Mouse (Mus musculus): ENCODE data around the gene Mrps33. TPM values are rescaled to one million over a fixed set of nuclear protein-coding genes. Genes with fewer than 3 reads are reported as not detected.

Gene Mrps33
- 205 and 225 TPM in 2 replicates for polyA plus RNA-seq (2014; fragmentation: Nextera tagmentation; extraction: Ambion mirVana)

DNA sequence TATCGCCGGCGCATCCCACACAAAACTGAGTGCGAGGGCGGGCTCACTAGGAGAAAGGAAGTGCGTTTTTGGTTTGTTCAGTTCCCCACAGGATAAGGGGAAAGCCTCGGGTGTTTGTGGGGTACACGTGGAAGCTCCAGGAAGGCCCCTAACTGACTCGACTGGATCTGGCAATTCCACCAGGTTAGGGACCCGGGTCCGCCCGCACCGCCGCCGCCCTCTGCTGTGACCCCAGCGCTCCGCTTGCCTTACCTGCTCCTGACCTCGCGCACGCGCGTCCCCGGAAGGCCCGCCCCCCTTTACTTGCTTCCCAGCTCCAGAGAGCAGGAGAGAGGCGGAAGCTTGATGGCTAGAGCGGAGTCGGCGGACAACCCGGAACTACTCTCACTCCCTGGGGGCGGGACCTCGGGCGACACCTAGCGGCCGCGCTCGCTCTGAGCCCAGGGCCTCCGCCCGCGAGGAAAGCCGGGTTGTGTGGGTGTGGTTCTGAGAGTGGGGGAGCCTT, at the start of gene Mrps33:
Mrps33 (minus strand) TSS at position 377 of the 505 bp plus-strand sequence.
- no peaks in the 10 kb centered on the region for H3K9me3 ChIP-seq (ENCODE audit: control insufficient read depth, low read length)
- peak within 1 kb of the TSS; percentile 67 for H3K9ac ChIP-seq (ENCODE audit: low read length)
- peak within 1 kb of the TSS in 1 of 2 experiments; percentile 63; a peak in 2 of 4 replicates for H3K27ac ChIP-seq (replicated peaks in 1 of 2; ENCODE audit: control insufficient read depth in 1 of 2, insufficient read depth in 1 of 2, low read depth in 2 of 2, low read length in 2 of 2)
- ATAC-seq (ENCODE audit: insufficient number of reproducible peaks, insufficient read depth, low FRiP score, low read depth), result peak; percentile 97
- H3K4me2 ChIP-seq (ENCODE audit: low read length), result peak within 1 kb of the TSS; percentile 67
- H3K36me3 ChIP-seq (ENCODE audit: control insufficient read depth, insufficient read depth, low read length), result no peaks in the 10 kb centered on the region
- H3K27me3 ChIP-seq (ENCODE audit: control insufficient read depth, insufficient read depth, low read length), result no peaks in the 10 kb centered on the region
- peak within 1 kb of the TSS; percentile 49 to 96 for H3K4me3 ChIP-seq (ENCODE audit: control insufficient read depth in 1 of 2, insufficient read depth in 1 of 2, low read depth in 1 of 2, low read length in 2 of 2)
- under 1% methylated on average over 40 of the region's 40 CpGs for WGBS
- peaks cover 0 to 5% of the 10 kb centered on the region in 2 experiments; a peak in 2 of 4 replicates for H3K4me1 ChIP-seq (ENCODE audit: control insufficient read depth in 2 of 2, insufficient read depth in 2 of 2, low read length in 2 of 2)

DNA sequence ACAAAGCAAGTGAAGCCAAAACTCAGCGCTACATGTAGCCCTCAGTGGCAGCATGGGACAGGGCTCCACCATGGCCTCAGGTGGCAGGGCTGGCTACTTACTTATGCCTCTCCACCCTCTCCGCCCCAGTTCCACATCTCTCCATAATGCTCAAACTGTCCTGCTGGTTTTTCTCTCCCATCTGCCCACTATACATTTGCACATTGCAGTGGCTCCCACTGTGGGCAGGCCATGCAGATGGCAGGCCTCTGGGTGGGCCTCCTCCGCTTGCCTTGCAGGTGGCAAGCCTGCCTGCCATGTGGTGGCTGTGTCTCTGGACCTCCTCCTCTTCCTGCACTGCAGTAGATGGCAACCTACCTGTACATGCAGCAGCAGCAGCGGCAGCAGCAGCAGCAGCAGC, 38.9 kb upstream of the Mrps33 start:
- Histone ChIP-seq H3K9me3 (ENCODE audit: control insufficient read depth, low read length) (no peaks in the 10 kb centered on the region), H3K36me3 (ENCODE audit: control insufficient read depth, insufficient read depth, low read length) (no peaks in the 10 kb centered on the region), H3K4me2 (ENCODE audit: low read length) (no peak overlapping the region), H3K4me1 (ENCODE audit: control insufficient read depth in 2 of 2, insufficient read depth in 2 of 2, low read length in 2 of 2) (no peaks in the 10 kb centered on the region), H3K27me3 (ENCODE audit: control insufficient read depth, insufficient read depth, low read length) (no peaks in the 10 kb centered on the region), H3K4me3 (ENCODE audit: control insufficient read depth in 1 of 2, insufficient read depth in 1 of 2, low read depth in 1 of 2, low read length in 2 of 2) (no peak overlapping the region), H3K9ac (ENCODE audit: low read length) (no peak overlapping the region), H3K27ac (replicated peaks in 1 of 2; ENCODE audit: control insufficient read depth in 1 of 2, insufficient read depth in 1 of 2, low read depth in 2 of 2, low read length in 2 of 2) (no peak overlapping the region)
- no peak for ATAC-seq (ENCODE audit: insufficient number of reproducible peaks, insufficient read depth, low FRiP score, low read depth)
- WGBS, result 84% methylated on average over 4 of the region's 4 CpGs

DNA sequence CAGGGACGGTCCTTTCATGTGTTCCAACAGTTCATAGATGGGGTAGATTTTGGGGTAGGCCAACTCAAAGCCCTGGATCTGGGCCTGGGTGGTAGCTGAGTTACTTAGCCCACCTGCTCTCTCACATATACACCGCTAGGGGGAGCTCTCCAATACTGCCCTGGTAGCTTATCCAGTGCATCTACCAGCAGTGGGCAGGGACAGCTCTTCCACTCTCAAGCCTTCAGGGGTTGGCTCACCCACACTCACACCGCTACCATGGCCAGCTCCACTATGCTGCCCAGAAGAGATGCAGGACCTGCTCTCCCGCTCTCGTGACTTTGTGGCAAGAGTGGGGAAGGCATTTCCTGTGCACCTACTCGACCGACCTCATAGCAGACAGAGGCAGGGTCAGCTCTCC, 38.0 kb upstream of the Mrps33 start:
- H3K9ac ChIP-seq (ENCODE audit: low read length), result no peak overlapping the region
- H3K27me3 ChIP-seq (ENCODE audit: control insufficient read depth, insufficient read depth, low read length), result no peaks in the 10 kb centered on the region
- no peak for ATAC-seq (ENCODE audit: insufficient number of reproducible peaks, insufficient read depth, low FRiP score, low read depth)
- no peaks in the 10 kb centered on the region for H3K9me3 ChIP-seq (ENCODE audit: control insufficient read depth, low read length)
- WGBS, result 39% methylated on average over 7 of the region's 7 CpGs
- H3K27ac ChIP-seq (replicated peaks in 1 of 2; ENCODE audit: control insufficient read depth in 1 of 2, insufficient read depth in 1 of 2, low read depth in 2 of 2, low read length in 2 of 2), result no peak overlapping the region
- H3K4me2 ChIP-seq (ENCODE audit: low read length), result no peak overlapping the region
- no peaks in the 10 kb centered on the region for H3K36me3 ChIP-seq (ENCODE audit: control insufficient read depth, insufficient read depth, low read length)
- H3K4me3 ChIP-seq (ENCODE audit: control insufficient read depth in 1 of 2, insufficient read depth in 1 of 2, low read depth in 1 of 2, low read length in 2 of 2), result no peak overlapping the region
- H3K4me1 ChIP-seq (ENCODE audit: control insufficient read depth in 2 of 2, insufficient read depth in 2 of 2, low read length in 2 of 2), result no peaks in the 10 kb centered on the region

DNA sequence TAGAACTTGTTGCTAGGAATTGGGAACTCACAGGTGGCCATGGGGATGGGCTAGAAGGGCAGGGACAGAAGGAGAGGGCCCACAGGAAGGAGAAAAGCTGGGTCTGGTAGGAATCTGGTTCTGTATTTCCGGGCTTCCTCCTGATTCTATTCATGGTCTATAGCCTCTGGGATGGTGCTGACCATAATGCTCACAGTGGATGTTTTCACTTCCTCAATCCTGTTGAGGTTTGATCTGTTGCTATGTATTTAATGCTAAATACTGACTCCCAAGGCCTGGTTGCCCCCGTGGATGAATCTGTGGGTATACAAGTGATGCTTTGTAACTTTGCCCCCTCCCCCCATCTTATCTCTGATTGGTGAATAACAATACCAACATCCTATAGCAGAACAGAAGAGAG, 36.8 kb upstream of the Mrps33 start:
- H3K9ac ChIP-seq (ENCODE audit: low read length), result no peak overlapping the region
- H3K4me1 ChIP-seq (ENCODE audit: control insufficient read depth in 2 of 2, insufficient read depth in 2 of 2, low read length in 2 of 2), result no peaks in the 10 kb centered on the region
- H3K4me3 ChIP-seq (ENCODE audit: control insufficient read depth in 1 of 2, insufficient read depth in 1 of 2, low read depth in 1 of 2, low read length in 2 of 2), result no peak overlapping the region
- ATAC-seq (ENCODE audit: insufficient number of reproducible peaks, insufficient read depth, low FRiP score, low read depth), result no peak
- H3K27me3 ChIP-seq (ENCODE audit: control insufficient read depth, insufficient read depth, low read length), result no peaks in the 10 kb centered on the region
- H3K36me3 ChIP-seq (ENCODE audit: control insufficient read depth, insufficient read depth, low read length), result no peaks in the 10 kb centered on the region
- H3K4me2 ChIP-seq (ENCODE audit: low read length), result no peak overlapping the region
- no peaks in the 10 kb centered on the region for H3K9me3 ChIP-seq (ENCODE audit: control insufficient read depth, low read length)
- 64% methylated on average over 2 of the region's 2 CpGs for WGBS
- no peak overlapping the region for H3K27ac ChIP-seq (replicated peaks in 1 of 2; ENCODE audit: control insufficient read depth in 1 of 2, insufficient read depth in 1 of 2, low read depth in 2 of 2, low read length in 2 of 2)

DNA sequence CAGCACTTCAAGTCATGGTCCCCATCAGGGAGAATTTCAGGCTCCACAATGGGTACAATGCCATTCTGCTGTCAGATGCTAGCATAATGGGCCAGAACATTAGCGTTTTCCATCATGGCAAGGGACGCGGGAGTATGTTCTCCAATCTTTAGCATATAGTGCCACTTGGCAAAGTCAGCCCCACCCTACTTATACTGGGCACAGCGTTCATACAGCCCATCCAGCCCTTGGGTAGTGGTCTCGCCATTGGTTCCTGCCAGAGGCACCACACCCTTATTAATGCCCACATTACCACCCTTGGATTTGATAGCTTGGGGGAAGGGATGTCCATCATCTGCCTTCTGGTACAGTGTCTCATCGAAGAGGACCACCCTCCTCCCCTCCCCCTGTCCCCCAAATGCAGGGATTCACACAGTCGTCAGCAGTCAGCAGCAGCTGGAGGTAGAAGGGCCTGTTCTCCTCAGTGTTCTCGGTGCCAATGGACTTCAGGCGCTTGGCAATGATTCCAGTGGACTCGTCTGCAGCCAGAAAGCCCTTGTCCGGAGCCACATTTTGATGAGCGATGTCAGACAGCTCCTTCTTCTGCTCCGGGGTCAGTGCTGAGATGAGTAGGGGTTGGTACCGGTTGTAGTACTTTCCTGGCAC, 33.0 kb upstream of the Mrps33 start:
- no peak for ATAC-seq (ENCODE audit: insufficient number of reproducible peaks, insufficient read depth, low FRiP score, low read depth)
- no peaks in the 10 kb centered on the region for H3K9me3 ChIP-seq (ENCODE audit: control insufficient read depth, low read length)
- no peaks in the 10 kb centered on the region for H3K36me3 ChIP-seq (ENCODE audit: control insufficient read depth, insufficient read depth, low read length)
- no peak overlapping the region for H3K4me3 ChIP-seq (ENCODE audit: control insufficient read depth in 1 of 2, insufficient read depth in 1 of 2, low read depth in 1 of 2, low read length in 2 of 2)
- H3K4me2 ChIP-seq (ENCODE audit: low read length), result no peak overlapping the region
- WGBS, result 78% methylated on average over 14 of the region's 14 CpGs
- H3K9ac ChIP-seq (ENCODE audit: low read length), result no peak overlapping the region
- no peaks in the 10 kb centered on the region for H3K27me3 ChIP-seq (ENCODE audit: control insufficient read depth, insufficient read depth, low read length)
- no peaks in the 10 kb centered on the region for H3K4me1 ChIP-seq (ENCODE audit: control insufficient read depth in 2 of 2, insufficient read depth in 2 of 2, low read length in 2 of 2)
- H3K27ac ChIP-seq (replicated peaks in 1 of 2; ENCODE audit: control insufficient read depth in 1 of 2, insufficient read depth in 1 of 2, low read depth in 2 of 2, low read length in 2 of 2), result no peak overlapping the region

DNA sequence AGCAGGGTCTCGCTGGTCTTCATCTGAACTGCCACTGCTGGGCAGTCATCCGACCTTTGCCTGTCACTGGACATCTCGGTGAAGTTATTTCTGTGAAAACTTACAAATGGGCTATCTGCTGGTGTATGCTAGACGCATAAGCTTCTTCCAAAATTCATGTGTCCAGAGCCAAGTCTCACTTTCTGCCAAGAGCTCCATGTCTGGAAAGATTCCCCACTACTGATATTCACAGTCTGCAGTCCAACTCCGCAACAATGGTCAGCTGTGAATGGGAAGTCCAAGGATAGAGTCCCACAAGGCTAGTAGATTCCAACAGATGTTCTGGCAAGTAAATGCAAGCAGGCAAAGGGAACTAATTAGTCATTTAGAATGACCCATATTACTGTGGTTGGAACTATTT, 17.9 kb upstream of the Mrps33 start:
- H3K4me3 ChIP-seq (ENCODE audit: control insufficient read depth in 1 of 2, insufficient read depth in 1 of 2, low read depth in 1 of 2, low read length in 2 of 2), result no peak overlapping the region
- ATAC-seq (ENCODE audit: insufficient number of reproducible peaks, insufficient read depth, low FRiP score, low read depth), result no peak
- no peaks in the 10 kb centered on the region for H3K27me3 ChIP-seq (ENCODE audit: control insufficient read depth, insufficient read depth, low read length)
- H3K36me3 ChIP-seq (ENCODE audit: control insufficient read depth, insufficient read depth, low read length), result no peaks in the 10 kb centered on the region
- no peaks in the 10 kb centered on the region for H3K9me3 ChIP-seq (ENCODE audit: control insufficient read depth, low read length)
- H3K4me2 ChIP-seq (ENCODE audit: low read length), result no peak overlapping the region
- WGBS, result 70% methylated on average over 5 of the region's 5 CpGs
- no peak overlapping the region for H3K9ac ChIP-seq (ENCODE audit: low read length)
- H3K4me1 ChIP-seq (ENCODE audit: control insufficient read depth in 2 of 2, insufficient read depth in 2 of 2, low read length in 2 of 2), result no peaks in the 10 kb centered on the region
- H3K27ac ChIP-seq (replicated peaks in 1 of 2; ENCODE audit: control insufficient read depth in 1 of 2, insufficient read depth in 1 of 2, low read depth in 2 of 2, low read length in 2 of 2), result no peak overlapping the region

DNA sequence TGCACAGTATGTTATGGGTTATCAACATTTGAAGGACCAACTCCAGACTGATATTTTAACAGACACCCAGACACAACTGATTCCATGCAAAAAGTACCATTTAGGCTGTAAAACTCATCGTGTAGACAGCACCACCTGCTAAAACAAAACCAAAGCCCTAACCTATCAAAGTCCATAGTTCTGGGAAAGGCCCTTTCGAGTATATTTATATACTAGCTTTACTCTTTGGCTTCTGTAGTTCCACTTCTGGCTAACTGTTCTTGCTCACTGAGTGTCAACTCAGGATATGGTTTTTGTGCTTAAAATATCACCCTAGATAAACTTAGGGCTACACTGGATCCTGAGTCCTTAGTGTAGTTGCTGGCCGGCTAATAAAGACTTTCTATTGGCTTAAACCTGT, 10.5 kb upstream of the Mrps33 start:
- no peak overlapping the region for H3K4me3 ChIP-seq (ENCODE audit: control insufficient read depth in 1 of 2, insufficient read depth in 1 of 2, low read depth in 1 of 2, low read length in 2 of 2)
- no peak overlapping the region for H3K9ac ChIP-seq (ENCODE audit: low read length)
- no peak overlapping the region for H3K4me2 ChIP-seq (ENCODE audit: low read length)
- H3K4me1 ChIP-seq (ENCODE audit: control insufficient read depth in 2 of 2, insufficient read depth in 2 of 2, low read length in 2 of 2), result no peaks in the 10 kb centered on the region
- H3K27me3 ChIP-seq (ENCODE audit: control insufficient read depth, insufficient read depth, low read length), result no peaks in the 10 kb centered on the region
- 67% methylated on average over 3 of the region's 3 CpGs for WGBS
- no peak overlapping the region for H3K27ac ChIP-seq (replicated peaks in 1 of 2; ENCODE audit: control insufficient read depth in 1 of 2, insufficient read depth in 1 of 2, low read depth in 2 of 2, low read length in 2 of 2)
- H3K36me3 ChIP-seq (ENCODE audit: control insufficient read depth, insufficient read depth, low read length), result no peaks in the 10 kb centered on the region
- H3K9me3 ChIP-seq (ENCODE audit: control insufficient read depth, low read length), result no peaks in the 10 kb centered on the region
- no peak for ATAC-seq (ENCODE audit: insufficient number of reproducible peaks, insufficient read depth, low FRiP score, low read depth)

DNA sequence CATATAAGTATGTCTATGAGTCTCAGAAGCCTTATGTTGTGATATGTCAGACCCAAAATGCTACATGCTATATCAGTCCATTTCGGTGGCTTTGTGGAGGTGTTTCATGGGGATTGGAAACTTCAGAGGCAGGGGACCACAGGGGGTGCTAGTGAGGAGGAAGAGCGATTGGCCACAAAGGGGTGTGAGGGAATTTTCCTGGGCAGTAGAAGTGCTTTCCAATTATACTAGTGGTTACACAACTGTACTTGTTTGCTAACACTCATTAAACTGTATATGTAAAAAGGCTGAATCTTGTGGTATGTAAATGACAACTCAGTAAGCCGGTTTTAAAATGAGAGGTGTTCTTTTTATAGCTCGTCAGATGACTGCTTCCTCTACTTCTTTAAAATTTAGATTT, 8.1 kb upstream of the Mrps33 start:
- no peaks in the 10 kb centered on the region for H3K9me3 ChIP-seq (ENCODE audit: control insufficient read depth, low read length)
- no peak overlapping the region for H3K4me3 ChIP-seq (ENCODE audit: control insufficient read depth in 1 of 2, insufficient read depth in 1 of 2, low read depth in 1 of 2, low read length in 2 of 2)
- no peaks in the 10 kb centered on the region for H3K27me3 ChIP-seq (ENCODE audit: control insufficient read depth, insufficient read depth, low read length)
- WGBS, result 37% methylated on average over 4 of the region's 4 CpGs
- no peak overlapping the region for H3K9ac ChIP-seq (ENCODE audit: low read length)
- H3K4me2 ChIP-seq (ENCODE audit: low read length), result no peak overlapping the region
- ATAC-seq (ENCODE audit: insufficient number of reproducible peaks, insufficient read depth, low FRiP score, low read depth), result no peak
- H3K36me3 ChIP-seq (ENCODE audit: control insufficient read depth, insufficient read depth, low read length), result no peaks in the 10 kb centered on the region
- H3K4me1 ChIP-seq (ENCODE audit: control insufficient read depth in 2 of 2, insufficient read depth in 2 of 2, low read length in 2 of 2), result no peaks in the 10 kb centered on the region
- H3K27ac ChIP-seq (replicated peaks in 1 of 2; ENCODE audit: control insufficient read depth in 1 of 2, insufficient read depth in 1 of 2, low read depth in 2 of 2, low read length in 2 of 2), result no peak overlapping the region
